Mouse (Mus musculus): ENCODE results near the gene Megf11.

The Megf11 gene

DNA sequence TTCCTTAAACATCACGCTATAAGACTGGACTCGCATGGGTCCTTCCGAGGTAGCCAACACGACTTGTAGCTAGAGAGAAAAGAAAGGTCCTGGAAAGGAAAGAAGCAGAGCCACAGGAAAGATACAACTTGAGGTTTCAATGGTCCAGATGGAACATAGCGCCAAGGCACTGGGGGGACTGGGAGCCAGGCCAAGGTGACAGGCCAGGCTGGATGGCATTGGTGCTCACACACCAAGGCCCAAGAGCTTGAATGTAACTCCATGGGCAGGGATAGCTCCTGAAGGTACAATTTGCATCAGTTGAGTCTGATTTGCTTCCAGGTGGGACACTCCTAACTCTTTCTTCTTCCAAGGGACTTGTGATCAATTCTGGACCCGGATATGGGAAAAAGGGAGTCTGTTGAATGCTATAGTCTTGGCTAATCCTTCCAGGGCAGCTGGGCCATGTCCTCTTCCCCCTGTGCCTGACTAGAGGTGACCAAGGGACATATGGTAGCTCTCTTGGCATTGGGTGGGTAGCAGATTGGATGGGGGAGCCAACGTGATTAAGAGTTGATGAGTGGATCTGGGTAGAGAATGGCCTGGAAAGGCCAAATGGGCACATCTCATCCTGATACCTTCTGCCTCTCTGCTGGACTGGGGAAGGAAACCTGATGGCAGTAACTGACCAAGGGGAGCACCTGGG lies 172.6 kb downstream of the Megf11 start:
- DNase-seq (ENCODE audit: low spot score in 2 of 2) = no peak

- peak in 1 of 2 experiments; percentile 24 for DNase-seq (ENCODE audit: low spot score in 2 of 2)
Observed at GRCm38 (mm10) chr9:64564315-64564767, 178.9 kb downstream of the Megf11 start.

DNA sequence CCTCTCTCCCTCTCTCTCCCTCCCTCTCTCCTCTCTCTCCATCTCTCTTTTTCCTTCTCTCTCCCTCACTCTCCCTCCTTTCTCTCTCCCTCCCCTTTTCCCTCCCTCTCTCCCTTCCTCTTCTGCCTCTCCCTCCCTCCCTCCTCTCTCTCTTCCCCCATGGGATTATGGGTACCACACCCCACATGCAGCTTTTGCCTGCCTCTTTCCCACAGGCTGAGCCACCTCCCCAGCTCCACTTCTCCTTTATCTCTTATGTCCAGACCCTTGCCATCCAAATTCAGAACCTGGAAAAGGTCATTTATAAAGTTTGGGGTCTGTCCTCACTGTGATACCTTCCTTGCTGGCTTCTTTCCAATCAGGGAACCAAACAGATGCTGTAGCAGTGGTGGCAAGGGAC lies 180.5 kb downstream of the Megf11 start:
- DNase-seq (ENCODE audit: low spot score in 2 of 2) = peak in 1 of 2 experiments; percentile 46

DNA sequence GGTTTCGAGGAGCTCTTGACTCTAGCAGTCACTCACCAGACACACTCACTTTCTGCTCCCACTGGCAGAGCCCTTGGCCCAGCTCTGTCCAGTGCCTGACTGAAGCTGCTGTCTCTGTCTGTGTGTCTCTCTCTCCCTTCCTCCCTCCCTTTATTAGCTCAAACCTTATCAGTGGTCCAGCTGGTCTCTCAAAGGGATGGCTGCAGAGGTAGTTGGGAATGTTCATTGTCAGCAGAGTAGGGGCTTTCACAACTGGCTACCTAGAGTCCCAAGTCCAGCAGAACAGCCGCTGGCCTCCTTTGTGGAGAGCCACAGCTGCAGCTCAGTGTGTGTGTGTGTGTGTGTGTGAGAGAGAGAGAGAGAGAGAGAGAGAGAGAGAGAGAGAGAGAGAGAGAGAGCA lies 180.9 kb downstream of the Megf11 start:
- no peak for DNase-seq (ENCODE audit: low spot score in 2 of 2)

GRCm38 (mm10) chr9:64567482-64567881 lies 182.1 kb downstream of the Megf11 start:
- DNase-seq (ENCODE audit: low spot score in 2 of 2) = no peak

DNA sequence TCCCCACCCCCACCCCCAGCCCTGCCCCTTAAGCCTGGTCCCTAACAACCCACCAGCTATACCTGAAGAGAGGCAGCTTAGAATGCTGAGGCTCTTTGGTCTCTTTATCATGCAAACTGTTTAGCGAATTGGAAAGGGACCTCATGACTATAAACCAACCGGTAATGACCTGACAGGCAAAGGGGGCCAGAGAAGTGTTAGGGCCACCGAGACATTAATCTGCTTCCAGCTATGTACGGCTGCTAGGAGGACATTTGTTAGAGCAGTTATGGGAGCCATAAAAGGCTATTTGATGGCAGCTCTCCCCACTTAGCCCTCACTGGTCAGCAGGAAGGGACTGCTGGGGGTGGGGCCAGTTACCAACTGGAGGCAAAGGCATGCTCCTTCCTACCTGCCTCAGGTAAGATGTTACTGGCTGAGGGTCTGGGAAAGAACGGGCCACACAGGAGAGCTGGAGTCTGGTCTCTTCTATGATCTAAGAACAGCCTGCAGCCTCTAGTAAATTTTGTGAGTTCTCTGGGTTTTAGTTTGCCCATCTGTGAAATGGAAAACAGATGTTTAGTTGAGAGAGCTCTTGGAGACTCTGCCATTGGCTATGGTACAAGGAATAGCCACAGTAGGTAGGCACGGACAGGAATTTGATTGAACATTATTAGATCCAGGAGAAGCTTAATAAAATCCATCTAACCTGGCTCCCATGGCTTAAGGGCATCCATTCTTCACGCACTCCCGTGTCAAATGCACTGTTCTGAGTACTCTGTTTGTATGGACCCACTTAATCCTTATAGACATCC lies 183.2 kb downstream of the Megf11 start:
- no peak for DNase-seq (ENCODE audit: low spot score in 2 of 2)

GRCm38 (mm10) chr9:64570448-64570847 lies 185.0 kb downstream of the Megf11 start:
- no peak for DNase-seq (ENCODE audit: low spot score in 2 of 2)

DNA sequence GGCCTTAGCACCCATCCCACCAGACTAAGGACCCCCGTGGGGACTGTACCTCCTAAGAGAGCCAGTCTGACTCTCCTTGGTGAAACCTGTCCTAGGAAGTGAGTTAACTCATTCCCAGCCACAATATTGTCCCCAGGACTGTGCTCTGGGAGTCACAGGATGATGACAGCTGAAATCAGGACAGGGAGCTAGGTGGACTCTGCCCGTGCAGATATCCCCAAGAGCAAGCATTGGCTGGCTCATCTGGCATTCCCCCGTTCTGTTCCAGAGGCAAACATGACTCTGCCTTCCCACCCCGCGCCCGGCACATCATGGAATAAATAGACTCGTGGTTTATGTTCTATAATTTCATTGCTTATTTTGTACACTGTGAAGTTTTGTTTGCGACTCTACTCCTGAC lies 185.7 kb downstream of the Megf11 start:
- DNase-seq (ENCODE audit: low spot score in 2 of 2) = no peak

- DNase-seq (ENCODE audit: low spot score in 2 of 2) = no peak
Observed at GRCm38 (mm10) chr9:64572629-64573190, 187.3 kb downstream of the Megf11 start.

- no peak for DNase-seq (ENCODE audit: low spot score in 2 of 2)
Observed at GRCm38 (mm10) chr9:64575658-64576057, 190.2 kb downstream of the Megf11 start.

- DNase-seq (ENCODE audit: low spot score in 2 of 2) = no peak
Observed at GRCm38 (mm10) chr9:64576143-64576878, 190.9 kb downstream of the Megf11 start.

- DNase-seq (ENCODE audit: low spot score in 2 of 2) = no peak
Observed at GRCm38 (mm10) chr9:64577156-64577555, 191.7 kb downstream of the Megf11 start.

GRCm38 (mm10) chr9:64578014-64578413 lies 192.6 kb downstream of the Megf11 start:
- DNase-seq (ENCODE audit: low spot score in 2 of 2) = no peak

DNA sequence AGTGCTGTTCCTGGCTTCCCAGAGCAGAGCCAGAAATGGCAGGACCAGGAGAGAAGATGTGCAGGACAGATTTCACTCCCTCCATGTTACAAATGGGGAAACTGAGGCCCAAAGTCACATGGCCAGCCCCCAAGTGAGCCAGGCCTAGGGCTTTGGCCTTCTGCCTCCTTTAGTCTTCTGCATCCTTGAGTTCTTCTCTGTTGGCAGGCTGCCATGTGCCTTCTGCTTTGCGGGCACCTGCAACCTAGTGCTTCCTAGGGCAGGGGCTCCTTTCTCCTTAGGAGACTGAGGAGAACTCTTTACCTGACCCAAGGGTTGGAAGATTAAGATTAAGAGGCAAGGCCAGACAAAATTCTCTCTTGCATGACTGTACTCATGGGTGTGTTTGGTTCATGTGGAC lies 193.9 kb downstream of the Megf11 start:
- DNase-seq (ENCODE audit: low spot score in 2 of 2) = no peak

GRCm38 (mm10) chr9:64586292-64586691 lies 200.9 kb downstream of the Megf11 start:
- DNase-seq (ENCODE audit: low spot score in 2 of 2) = no peak

GRCm38 (mm10) chr9:64587991-64588390 lies 202.6 kb downstream of the Megf11 start:
- no peak for DNase-seq (ENCODE audit: low spot score in 2 of 2)

- peak; percentile 73 to 75 for DNase-seq (ENCODE audit: low spot score in 2 of 2)
Observed at GRCm38 (mm10) chr9:64590634-64591041, 205.2 kb downstream of the Megf11 start.

GRCm38 (mm10) chr9:64591436-64591835 lies 206.0 kb downstream of the Megf11 start:
- peak in 1 of 2 experiments; percentile 55 for DNase-seq (ENCODE audit: low spot score in 2 of 2)

DNA sequence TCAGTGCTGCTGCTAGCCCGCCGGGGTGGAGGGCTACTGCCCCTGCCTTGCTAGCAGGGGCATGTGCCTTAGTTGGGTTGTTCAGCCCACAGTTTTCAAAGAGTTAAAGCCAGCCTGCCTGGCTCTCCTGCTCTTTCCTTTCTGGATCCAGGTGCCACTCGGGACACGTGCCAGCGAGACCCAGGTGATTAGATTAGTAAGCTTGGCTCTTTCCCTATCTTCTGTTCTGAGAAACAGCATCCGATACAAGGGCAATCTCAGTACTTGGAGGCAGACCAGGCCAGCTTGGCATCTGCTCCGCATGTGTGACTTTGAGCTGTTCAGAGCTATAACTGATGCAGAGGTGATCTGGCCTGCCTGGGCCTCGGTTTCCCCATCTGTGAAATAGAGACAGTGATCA lies 209.0 kb downstream of the Megf11 start:
- DNase-seq (ENCODE audit: low spot score in 2 of 2) = no peak

DNA sequence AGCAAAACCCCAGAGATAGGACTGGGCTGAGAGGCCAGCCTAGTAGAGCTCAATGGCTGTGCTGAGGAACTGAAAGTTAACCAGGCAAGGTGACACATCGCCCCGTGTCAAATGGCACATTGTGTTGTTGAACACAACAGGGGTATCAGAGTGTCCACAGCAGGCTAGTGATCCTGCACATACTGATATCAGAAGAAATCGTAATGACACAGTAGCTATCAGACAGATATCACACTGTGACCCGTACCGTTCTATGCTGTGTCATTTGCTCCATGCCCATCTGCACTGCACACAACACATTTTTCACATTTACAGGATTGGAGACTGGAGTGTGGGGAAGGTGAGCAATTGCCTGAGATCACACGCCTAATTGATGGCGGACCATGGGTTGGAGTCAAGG lies 213.0 kb downstream of the Megf11 start:
- DNase-seq (ENCODE audit: low spot score in 2 of 2) = no peak

DNA sequence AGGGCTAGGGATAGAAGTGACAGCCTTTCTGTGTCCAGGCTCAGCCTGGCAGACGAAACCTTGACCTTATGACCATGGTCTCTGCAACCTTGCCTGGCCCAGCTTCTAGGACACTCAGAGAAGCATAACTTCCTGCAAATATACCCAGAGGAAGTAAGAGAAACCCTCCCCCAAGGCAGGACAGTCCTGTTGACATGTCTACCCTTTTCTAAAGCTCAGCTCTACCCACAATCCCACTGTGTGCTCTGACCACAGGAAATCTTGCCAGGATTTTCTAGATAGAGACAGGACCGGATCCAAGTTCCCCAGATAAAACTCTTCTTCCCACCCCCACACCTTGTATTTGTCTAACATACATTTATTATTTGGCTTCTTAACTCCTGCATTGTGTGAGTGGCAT lies 215.3 kb downstream of the Megf11 start:
- DNase-seq (ENCODE audit: low spot score in 2 of 2) = no peak

- no peak for DNase-seq (ENCODE audit: low spot score in 2 of 2)
Observed at GRCm38 (mm10) chr9:64602895-64603294, 217.5 kb downstream of the Megf11 start.

Measured in spleen, postnatal 4 days (tissue).